In genomic region chr10:112611711-112612110, GRCm38 (mm10) we compare ENCODE assay signal across 22 mouse cellular contexts.
DNase-seq lines count a peak whose midpoint lies in the region; ATAC-seq lines count a peak whose summit lies in the region.
"Had no signal": no experiment of that assay in that cellular context is flagged by ENCODE, and none has a peak within 500 bp of the region (broad histone marks: within the 10 kb centered on the region; RNA-seq: fewer than 3 reads in every experiment).

No protein-coding gene starts in this region.

- DNase-seq in 3T3-L1 (ENCODE audit: low read depth, low spot score), result peak; percentile 45
- DNase-seq in NIH3T3 (ENCODE audit: low read depth), result peak; percentile 32
- no peak for DNase-seq in spleen, postnatal 10 days (ENCODE audit: low spot score in 2 of 2)
- DNase-seq: adrenal gland, adult 2 months; adrenal gland, postnatal 10 days; adrenal gland, postnatal 25 days; cerebellum, adult 11 months; cerebellum, adult 18-20 months; cerebellum, adult 8-10 months; cerebellum, adult 9-11 months; cerebellum, postnatal 14 days; cerebellum, postnatal 36 days; embryo, embryonic 11 days had no signal

- no peaks in the 10 kb centered on the region for H3K4me1 ChIP-seq in forebrain, embryonic 16.5 days (replicated peaks; ENCODE audit: control insufficient read depth, insufficient read depth, low read length)
- H3K4me1 ChIP-seq: embryonic facial prominence, embryonic 13.5 days; embryonic facial prominence, embryonic 15.5 days; forebrain, embryonic 13.5 days; forebrain, embryonic 15.5 days had no signal

- no peaks in the 10 kb centered on the region for H3K9me3 ChIP-seq in forebrain, embryonic 16.5 days (ENCODE audit: control insufficient read depth, low read length)
- H3K9me3 ChIP-seq: embryonic facial prominence, embryonic 13.5 days; embryonic facial prominence, embryonic 15.5 days; forebrain, embryonic 13.5 days; forebrain, embryonic 15.5 days had no signal

- no peak overlapping the region for H3K27ac ChIP-seq in forebrain, embryonic 16.5 days (ENCODE audit: low read length)
- H3K27ac ChIP-seq: embryonic facial prominence, embryonic 13.5 days; embryonic facial prominence, embryonic 15.5 days; forebrain, embryonic 13.5 days; forebrain, embryonic 15.5 days had no signal

- ATAC-seq in erythroblast, adult 5-6 weeks (replicated peaks; ENCODE audit: low FRiP score, poor library complexity, severe bottlenecking), result no peak
- no peak for ATAC-seq in forebrain, embryonic 16.5 days
- ATAC-seq: CD4-positive, CD25-positive, alpha-beta regulatory T cell, adult 4 months; forebrain, embryonic 13.5 days; forebrain, embryonic 15.5 days had no signal

- H3K9ac ChIP-seq in forebrain, embryonic 16.5 days (replicated peaks; ENCODE audit: low read depth, low read length), result no peak overlapping the region
- H3K9ac ChIP-seq: embryonic facial prominence, embryonic 13.5 days; embryonic facial prominence, embryonic 15.5 days; forebrain, embryonic 13.5 days; forebrain, embryonic 15.5 days had no signal

- H3K4me3 ChIP-seq in forebrain, embryonic 16.5 days (replicated peaks; ENCODE audit: low read length), result no peak overlapping the region
- H3K4me3 ChIP-seq: embryonic facial prominence, embryonic 13.5 days; embryonic facial prominence, embryonic 15.5 days; forebrain, embryonic 13.5 days; forebrain, embryonic 15.5 days had no signal

- 61% methylated on average over 3 of the region's 3 CpGs for WGBS in forebrain, embryonic 16.5 days

- H3K36me3 ChIP-seq in forebrain, embryonic 16.5 days (ENCODE audit: control insufficient read depth, insufficient read depth), result no peaks in the 10 kb centered on the region
- H3K36me3 ChIP-seq: embryonic facial prominence, embryonic 13.5 days; embryonic facial prominence, embryonic 15.5 days; forebrain, embryonic 15.5 days; G1E had no signal

- no peak overlapping the region for H3K4me2 ChIP-seq in forebrain, embryonic 16.5 days (ENCODE audit: low read length)
- H3K4me2 ChIP-seq: embryonic facial prominence, embryonic 13.5 days; embryonic facial prominence, embryonic 15.5 days; forebrain, embryonic 13.5 days; forebrain, embryonic 15.5 days had no signal

- no peaks in the 10 kb centered on the region for H3K27me3 ChIP-seq in forebrain, embryonic 16.5 days (replicated peaks; ENCODE audit: control insufficient read depth, insufficient read depth, low read length)
- H3K27me3 ChIP-seq: CH12.LX; embryonic facial prominence, embryonic 13.5 days; embryonic facial prominence, embryonic 15.5 days; forebrain, embryonic 13.5 days; forebrain, embryonic 15.5 days had no signal

Comparison
In these comparisons a context has a peak if more than half of its experiments do, and no peak if none do; other contexts are left out.
1. DNase-seq: peak in 3T3-L1 (single experiment) and NIH3T3 (single experiment); none in spleen, postnatal 10 days (0 of 2).